Mouse (Mus musculus) midbrain, embryonic 11.5 days (tissue): ENCODE results near the gene Xcr1. TPM values are rescaled to one million over a fixed set of nuclear protein-coding genes. Genes with fewer than 3 reads are reported as not detected.

Source experiments
- ATAC-seq: fragments of 200-750 bp; cut with Nextera tagmentation; 2 replicates; pipeline ENCODE4 v1.8.0; 2017; ENCODE audit warnings: moderate TSS enrichment, moderate library complexity; ENCODE audit not compliant: low FRiP score
- DNase-seq: peaks from one replicate; pipeline ENCODE4 v3.0.0; 2015; ENCODE audit warnings: low spot score; ENCODE audit errors: missing footprints
- H3K27ac ChIP-seq: fragments of 300-500 bp; sonication (generic); 2 replicates; pipeline ENCODE4 v1.5.1; 2014; ENCODE audit warnings: low read depth, low read length
- H3K27me3 ChIP-seq: fragments of 300-500 bp; sonication (generic); 2 replicates; pipeline ENCODE4 v1.6.1; 2014; ENCODE audit warnings: mild to moderate bottlenecking, low read length, moderate library complexity, mixed read lengths; ENCODE audit not compliant: control insufficient read depth, insufficient read depth
- H3K36me3 ChIP-seq: fragments of 300-500 bp; sonication (generic); 2 replicates; pipeline ENCODE4 v1.6.1; 2014; ENCODE audit warnings: mild to moderate bottlenecking, low read length, moderate library complexity, mixed read lengths; ENCODE audit not compliant: control insufficient read depth, insufficient read depth
- H3K4me1 ChIP-seq: fragments of 300-500 bp; sonication (generic); 2 replicates; pipeline ENCODE4 v1.6.1; 2014; ENCODE audit warnings: low read length; ENCODE audit not compliant: control insufficient read depth, insufficient read depth
- H3K4me2 ChIP-seq: fragments of 300-500 bp; sonication (generic); 2 replicates; pipeline ENCODE4 v1.6.1; 2014; ENCODE audit warnings: mild to moderate bottlenecking, moderate library complexity
- H3K4me3 ChIP-seq: fragments of 300-500 bp; sonication (generic); 2 replicates; pipeline ENCODE4 v1.5.1; 2014; ENCODE audit warnings: low read depth, low read length
- H3K9ac ChIP-seq: fragments of 300-500 bp; sonication (generic); 2 replicates; pipeline ENCODE4 v1.6.1; 2014; ENCODE audit warnings: low read length
- H3K9me3 ChIP-seq: fragments of 300-500 bp; sonication (generic); 2 replicates; pipeline ENCODE4 v1.6.1; 2016; ENCODE audit warnings: low read length; ENCODE audit not compliant: control insufficient read depth
- WGBS: fragments of 180-500 bp; shearing (Covaris S2); extraction: QIAGEN DNeasy Blood & Tissue Kit; methylation state at CpG from one replicate; pipeline ENCODE4 v1.1.7; 2014; 5-methylcytosine and 5-hydroxymethylcytosine counted together
- polyA plus RNA-seq: library from polyadenylated mRNA; unstranded; fragments of >200 nt; fragmentation: Nextera tagmentation; extraction: Ambion mirVana; gene quantifications from 2 replicates; pipeline ENCODE4 v1.2.1, GENCODE M21; 2014

The Xcr1 gene
- polyA plus RNA-seq, 1 experiment from 2014 or later: not detected

GRCm38 (mm10) chr9:123802896-123803295, 58.9 kb downstream of the Xcr1 start:
- DNase-seq: no peak
- Histone ChIP-seq H3K27me3 (no peaks in the 10 kb centered on the region), H3K9me3 (no peaks in the 10 kb centered on the region), H3K4me3 (no peak overlapping the region), H3K4me2 (no peak overlapping the region), H3K4me1 (no peaks in the 10 kb centered on the region), H3K27ac (no peak overlapping the region), H3K9ac (no peak overlapping the region), H3K36me3 (no peaks in the 10 kb centered on the region)
- ATAC-seq: no peak

DNA sequence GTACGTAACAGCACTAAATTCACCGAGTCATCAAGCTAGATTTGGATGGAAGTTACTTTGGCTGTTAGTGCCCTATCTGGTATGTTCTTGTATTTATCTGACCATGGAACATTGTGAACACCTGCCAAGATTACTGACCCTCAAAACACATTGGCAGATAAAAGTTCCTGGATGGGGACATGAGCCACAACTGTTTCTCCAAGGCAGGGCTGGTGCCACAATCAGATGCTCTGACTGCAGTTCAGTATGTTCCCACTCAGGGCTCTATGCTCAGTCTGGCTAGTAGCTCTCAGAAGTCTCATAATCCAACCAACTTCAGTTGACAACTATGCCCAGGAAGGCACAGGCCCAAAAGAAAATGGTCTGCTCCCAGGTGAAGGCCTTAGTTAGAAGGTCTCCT, 59.4 kb downstream of the Xcr1 start:
- ATAC-seq (no peak), DNase-seq (no peak)
- 95% methylated on average over 2 of the region's 2 CpGs for WGBS
- no peaks in the 10 kb centered on the region for H3K4me1 ChIP-seq
- no peak overlapping the region for H3K27ac ChIP-seq
- H3K36me3 ChIP-seq: no peaks in the 10 kb centered on the region
- H3K4me3 ChIP-seq: no peak overlapping the region
- H3K4me2 ChIP-seq: no peak overlapping the region
- no peak overlapping the region for H3K9ac ChIP-seq
- no peaks in the 10 kb centered on the region for H3K27me3 ChIP-seq
- no peaks in the 10 kb centered on the region for H3K9me3 ChIP-seq

Other genes with a start within 250 kb of the Xcr1 start
- 0.11 and 0.22 TPM in 2 replicates for gene Slc6a20b, start 229.5 kb downstream of the Xcr1 start, polyA plus RNA-seq
- 0.22 and 0.34 TPM in 2 replicates for gene Ccr9, start 183.6 kb downstream of the Xcr1 start, polyA plus RNA-seq
- 2.6 and 3.6 TPM in 2 replicates for gene Slc6a20a, start 183.1 kb downstream of the Xcr1 start, polyA plus RNA-seq
- 50.6 and 58.4 TPM in 2 replicates for gene Lztfl1, start 144.3 kb downstream of the Xcr1 start, polyA plus RNA-seq
- 0.16 and 0.19 TPM in 2 replicates for gene Cxcr6, start 55.6 kb downstream of the Xcr1 start, polyA plus RNA-seq
- 6.7 and 7.8 TPM in 2 replicates for gene Fyco1, start 10.1 kb downstream of the Xcr1 start, polyA plus RNA-seq
- gene Ccr1, start 106.7 kb upstream of the Xcr1 start, polyA plus RNA-seq: 1.4 and 2.0 TPM in 2 replicates
- gene Ccr1l1, start 116.4 kb upstream of the Xcr1 start, polyA plus RNA-seq: not detected in 2 replicates
- not detected in 2 replicates for gene Ccr3, start 159.9 kb upstream of the Xcr1 start, polyA plus RNA-seq
- 0.33 and 0.37 TPM in 2 replicates for gene Ccr2, start 239.9 kb upstream of the Xcr1 start, polyA plus RNA-seq